Mouse (Mus musculus) cerebellum, adult 9-10 months (tissue): ENCODE measurements around the gene As3mt.
A peak's percentile ranks its signal among the peaks of the same experiment; 100 is the strongest.
"Not testable (repeated sequence)": the region's sequence is repeated elsewhere in the genome, so short reads cannot be mapped to it uniquely, and the experiment has no call there.

Experiments
- DNase-seq: peaks from one replicate; pipeline ENCODE4 v3.0.0; 2022

The As3mt gene

DNA sequence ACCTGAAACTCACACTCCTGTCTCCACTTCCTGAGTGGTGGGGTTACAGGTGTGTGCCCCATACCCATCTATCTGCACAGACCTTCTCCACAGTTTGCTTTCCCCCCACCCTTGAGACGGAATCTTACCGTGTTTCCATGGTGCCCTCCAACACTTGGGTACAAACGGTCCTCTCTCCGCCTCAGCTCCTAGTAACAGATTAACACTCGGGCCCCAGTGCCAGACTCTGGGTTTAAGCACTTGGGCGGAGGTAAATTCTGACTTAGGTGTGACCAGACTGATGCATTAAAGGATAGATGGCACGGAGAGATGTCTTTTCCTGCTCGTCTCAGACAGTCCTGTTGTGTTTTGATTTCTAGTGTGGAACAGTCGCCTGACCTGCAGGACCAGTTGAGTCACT is 6.1 kb upstream of the As3mt start:
- no peak for DNase-seq

GRCm38 (mm10) chr19:46705779-46706495 is 1.3 kb upstream of the As3mt start:
- no peak for DNase-seq

DNA sequence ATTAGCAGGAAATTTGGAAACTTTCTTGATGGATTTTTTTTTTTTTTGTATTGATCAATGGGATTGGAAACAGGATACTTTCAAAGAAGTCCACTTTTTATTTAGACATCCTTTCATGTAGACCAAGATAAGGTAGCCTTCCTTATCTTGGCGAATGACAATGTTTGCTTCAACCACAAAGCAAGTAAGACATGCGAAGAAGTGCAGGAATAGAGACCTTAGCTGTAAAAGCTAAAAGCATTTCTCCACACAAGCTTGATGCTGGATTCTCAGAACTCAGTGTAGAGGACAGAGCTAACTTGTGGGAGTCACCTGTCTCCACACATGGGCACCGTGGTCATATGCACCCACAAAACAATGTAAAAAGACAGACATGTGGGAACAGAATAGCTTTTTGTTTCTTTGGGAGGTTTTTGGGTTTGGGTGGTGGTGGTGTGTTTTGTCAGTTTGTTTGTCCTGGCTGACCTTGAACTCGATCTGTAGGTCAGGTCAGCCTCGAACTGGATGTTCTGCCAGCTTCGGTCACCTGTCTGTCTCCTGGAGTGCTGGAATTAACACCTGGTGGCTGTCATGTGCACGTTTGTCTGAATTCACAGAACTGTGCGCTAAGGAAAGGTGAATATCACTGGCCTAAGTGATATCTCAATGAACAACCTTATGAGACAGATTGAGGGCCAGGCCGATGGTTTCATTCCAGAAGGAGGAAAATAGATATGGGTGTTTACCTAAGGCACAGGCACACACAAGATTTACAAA is 540 bp upstream of the As3mt start:
- DNase-seq = no peak

GRCm38 (mm10) chr19:46710614-46711013 is 3.4 kb downstream of the As3mt start:
- no peak for DNase-seq

DNA sequence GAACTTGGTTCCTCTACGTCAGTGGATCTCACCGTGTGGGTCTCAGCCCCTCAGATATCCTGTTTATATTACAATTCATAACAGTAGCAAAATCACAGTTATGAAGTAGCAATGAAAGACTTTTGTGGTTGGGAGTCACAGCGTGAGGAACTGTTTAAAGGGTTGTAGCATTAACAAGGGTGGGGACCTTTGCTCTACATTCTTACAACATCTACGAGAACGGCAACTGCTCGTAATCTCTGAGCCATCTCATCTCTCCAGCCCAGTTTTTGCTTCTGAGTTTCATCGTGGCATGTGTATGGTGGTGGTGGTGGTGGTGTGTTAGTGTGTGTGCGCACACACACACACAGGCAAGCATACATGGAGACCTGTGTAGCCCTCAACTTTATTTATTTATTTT is 7.0 kb downstream of the As3mt start:
- no peak for DNase-seq

DNA sequence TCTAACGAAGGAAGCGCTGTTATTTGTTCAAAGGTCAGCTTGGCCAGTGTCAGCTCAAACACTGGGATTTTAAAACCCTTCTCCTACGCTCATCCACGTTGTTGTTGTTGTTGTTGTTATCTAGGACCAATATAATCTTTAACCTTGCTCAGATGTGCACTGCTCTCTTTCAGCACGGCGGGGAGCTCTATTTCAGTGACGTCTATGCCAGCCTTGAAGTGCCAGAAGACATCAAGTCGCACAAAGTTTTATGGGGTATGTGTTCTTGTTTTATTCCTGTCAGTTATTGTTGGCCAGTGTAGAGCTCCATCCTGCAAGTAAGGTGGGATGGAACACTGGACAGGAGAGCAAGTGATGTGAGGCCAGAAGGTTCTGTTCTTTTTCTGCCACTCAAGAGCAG is 7.8 kb downstream of the As3mt start:
- no peak for DNase-seq

DNA sequence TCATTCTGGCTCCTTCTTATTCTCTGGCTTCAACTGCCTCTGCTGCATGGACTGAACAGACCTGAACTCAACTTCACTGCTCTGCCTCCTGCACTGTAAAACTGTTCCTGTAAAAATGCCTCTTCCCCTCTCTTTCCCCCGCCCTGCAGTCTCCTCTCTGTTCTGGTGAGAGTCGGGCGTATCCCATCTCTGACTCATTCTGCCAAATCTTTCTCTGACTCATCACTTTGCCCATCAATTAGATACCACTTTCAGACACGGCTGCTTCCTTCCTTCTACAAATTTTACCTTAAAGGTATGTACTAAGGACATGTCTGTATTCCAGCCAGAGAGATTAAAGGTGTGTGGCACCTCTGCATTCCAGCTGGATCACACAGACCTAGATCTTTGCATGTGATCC is 10.9 kb downstream of the As3mt start:
- DNase-seq = no peak

GRCm38 (mm10) chr19:46724411-46724810 is 17.2 kb downstream of the As3mt start:
- no peak for DNase-seq

DNA sequence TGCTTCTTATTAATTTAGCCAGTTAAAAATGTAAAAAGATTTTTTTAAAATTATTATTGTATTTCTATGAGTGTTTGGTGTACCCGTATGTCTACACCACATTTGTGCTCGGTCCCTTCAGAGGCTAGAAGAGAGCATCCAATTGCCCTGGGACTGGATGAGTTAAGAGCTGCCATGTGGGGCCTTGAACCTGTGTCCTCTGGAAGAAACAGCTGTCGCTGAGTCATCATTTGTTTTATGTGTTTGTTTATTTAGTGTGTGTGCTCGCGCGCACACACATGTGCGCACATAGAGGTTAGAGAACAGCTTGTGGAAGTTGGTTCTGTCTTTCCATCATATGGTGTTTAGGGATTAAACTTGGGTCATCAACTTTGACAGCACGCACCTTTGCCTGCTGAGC is 18.9 kb downstream of the As3mt start:
- no peak for DNase-seq

DNA sequence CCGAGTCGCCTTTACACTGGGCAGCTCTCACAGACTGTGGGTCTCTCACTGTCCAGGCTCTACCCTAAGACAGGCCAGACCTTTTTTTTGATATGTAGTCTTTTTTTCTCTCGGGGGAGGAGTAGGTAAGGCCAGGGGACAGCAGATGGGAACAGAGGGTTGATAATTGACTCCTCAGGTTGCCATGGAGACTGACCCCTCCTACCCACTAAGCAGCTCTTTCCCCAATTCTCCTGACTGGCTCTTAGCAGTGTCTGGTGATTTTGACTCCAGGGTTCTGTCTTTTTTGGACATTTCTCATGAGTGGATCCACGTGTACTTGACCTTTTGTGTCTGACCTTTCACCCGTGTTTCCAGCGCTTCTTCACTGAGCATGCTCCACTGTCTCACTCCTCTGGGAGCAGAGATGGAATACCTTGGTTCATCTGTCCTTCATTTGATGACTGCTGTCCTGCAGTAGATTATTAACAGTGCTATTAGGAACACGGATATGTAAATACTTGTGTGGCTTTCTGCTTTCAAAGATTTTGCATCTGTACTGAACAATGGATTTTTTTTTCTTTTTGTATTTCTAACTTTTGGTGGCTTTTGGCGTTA is 20.0 kb downstream of the As3mt start:
- no peak for DNase-seq

DNA sequence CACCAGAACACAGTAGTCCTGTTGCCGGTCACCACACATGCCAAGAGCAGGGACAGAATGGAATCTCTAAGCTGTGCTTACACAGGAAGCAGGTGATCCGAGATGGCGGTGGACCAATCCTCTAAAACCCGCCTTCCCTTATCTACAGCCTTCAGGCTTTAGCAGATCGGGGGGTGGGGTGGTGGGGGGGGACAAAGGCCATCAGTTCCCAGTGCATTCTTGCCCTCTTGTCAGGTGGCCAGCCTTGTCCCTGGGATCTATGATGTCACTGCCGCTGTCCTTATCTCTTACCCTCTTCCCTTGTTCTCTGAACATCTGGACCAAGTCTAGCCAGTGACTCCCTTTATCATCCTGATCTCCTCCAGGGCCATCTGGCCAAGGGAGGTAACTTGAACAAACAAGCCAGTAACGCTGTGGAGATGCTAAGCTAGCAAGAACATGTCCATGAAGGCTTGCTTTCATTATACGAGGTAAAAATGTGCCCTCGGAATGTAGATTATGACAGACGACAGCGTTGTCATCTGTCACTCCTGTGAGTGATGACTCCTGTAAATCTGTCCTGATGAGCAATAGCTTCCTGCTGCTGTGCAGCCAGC is 20.8 kb downstream of the As3mt start:
- DNase-seq = no peak

GRCm38 (mm10) chr19:46728909-46729308 is 21.7 kb downstream of the As3mt start:
- DNase-seq = no peak

DNA sequence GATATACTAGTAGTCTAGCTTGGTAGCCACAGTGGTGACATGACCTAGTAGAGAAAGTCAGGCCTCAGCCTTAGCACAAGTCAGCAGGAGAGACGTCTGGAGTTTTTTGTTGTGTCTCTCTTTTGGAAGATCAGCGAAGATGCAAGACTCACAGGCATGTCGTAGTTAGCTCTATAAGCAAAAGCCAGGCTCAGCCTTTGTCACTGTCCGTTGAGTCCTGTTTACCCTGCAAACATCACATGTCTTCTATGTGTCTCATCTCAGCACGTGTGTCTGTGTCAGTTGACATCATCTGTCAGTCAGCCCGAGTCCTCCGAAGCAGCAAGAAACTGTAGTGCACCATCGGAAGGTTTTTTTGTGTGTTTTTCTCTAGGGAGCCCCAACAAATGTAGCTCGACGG is 24.1 kb downstream of the As3mt start:
- DNase-seq = no peak

DNA sequence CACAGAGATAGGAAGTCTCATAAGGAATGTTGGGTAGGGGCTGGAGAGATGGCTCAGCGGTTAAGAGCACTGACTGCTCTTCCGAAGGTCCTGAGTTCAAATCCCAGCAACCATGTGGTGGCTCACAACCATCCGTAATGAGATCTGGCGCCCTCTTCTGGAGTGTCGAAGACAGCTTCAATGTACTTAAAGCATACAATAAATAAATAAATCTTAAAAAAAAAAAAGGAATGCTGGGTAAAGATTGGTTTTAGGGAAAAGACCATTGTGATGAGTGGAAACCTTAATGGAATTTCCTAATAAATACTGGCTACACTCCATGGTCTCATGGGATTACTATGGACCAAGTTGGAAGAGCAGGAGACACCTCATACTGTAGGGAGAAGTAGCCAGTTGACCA is 25.4 kb downstream of the As3mt start:
- not testable (repeated sequence) for DNase-seq

DNA sequence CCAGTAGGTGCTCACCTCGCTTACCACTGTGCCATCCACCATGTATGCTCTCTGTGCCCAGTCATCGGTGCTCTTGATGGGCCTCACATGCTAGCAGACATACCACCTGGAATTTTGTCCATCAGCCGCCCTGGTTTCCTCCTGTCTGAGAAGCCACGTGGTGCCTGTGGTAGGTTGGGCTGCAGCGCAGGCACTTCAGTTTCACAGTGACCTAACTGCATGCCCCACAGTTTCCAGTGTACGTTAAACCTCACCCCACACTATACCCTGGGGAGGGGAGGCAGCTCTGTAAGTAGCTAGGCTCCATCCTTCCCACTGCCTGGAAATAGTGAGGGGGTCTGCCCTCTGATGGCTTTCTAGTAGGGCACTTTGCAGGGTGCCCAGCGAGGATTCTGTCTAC is 26.4 kb downstream of the As3mt start:
- no peak for DNase-seq

- DNase-seq = no peak
These were observed 28.0 kb downstream of the As3mt start for GRCm38 (mm10) chr19:46735241-46735640.

DNA sequence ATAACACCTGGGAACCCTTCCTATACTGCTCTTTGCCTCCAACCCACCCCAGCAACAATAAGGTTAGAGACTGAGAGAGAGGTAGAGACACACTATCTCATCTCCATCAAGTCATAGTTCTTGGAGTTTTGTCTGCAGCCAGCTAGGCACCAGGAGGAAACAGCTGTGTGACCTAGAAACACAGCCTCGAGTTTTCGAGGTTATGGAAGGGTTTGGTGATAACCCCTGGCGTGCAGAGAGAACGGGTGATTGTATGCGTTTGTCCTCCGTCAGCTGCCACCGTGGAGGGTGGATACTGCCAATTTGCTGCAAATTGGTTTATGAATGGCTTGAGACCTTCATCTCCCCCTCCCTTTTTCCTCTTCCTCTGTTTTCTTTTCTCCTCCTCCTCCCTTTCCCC is 29.8 kb downstream of the As3mt start:
- DNase-seq = no peak

DNA sequence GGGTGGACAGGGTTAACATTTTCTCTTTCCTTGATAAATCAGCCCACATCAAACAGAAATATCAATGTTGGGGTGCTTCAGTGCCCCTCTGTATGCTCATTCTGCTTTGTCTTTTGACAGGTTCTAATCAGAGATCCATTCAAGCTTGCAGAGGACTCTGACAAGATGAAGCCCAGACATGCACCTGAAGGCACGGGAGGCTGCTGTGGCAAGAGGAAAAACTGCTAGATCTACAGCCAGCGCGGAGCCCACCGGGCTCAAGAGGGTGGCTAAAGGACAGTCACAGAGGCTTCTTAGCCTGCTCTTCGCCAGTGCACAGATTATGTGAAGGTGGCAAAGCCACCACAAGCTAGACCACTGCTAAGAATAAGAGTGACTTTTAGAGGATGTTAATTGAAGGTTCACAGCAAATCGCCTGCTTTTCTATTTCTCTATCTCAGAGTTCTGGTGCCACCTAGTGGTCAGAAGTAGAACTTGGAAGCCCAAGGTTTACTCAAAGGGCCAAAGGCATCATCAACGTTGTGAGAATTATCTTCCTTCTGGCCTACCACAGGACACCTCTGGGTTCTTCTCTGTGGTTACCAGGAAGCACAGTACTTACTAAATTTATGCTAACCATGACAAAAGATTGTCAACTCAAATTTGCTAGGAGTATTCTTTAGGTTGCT is 33.2 kb downstream of the As3mt start:
- DNase-seq = peak; percentile 82

GRCm38 (mm10) chr19:46741574-46741973 is 34.3 kb downstream of the As3mt start:
- DNase-seq = no peak

DNA sequence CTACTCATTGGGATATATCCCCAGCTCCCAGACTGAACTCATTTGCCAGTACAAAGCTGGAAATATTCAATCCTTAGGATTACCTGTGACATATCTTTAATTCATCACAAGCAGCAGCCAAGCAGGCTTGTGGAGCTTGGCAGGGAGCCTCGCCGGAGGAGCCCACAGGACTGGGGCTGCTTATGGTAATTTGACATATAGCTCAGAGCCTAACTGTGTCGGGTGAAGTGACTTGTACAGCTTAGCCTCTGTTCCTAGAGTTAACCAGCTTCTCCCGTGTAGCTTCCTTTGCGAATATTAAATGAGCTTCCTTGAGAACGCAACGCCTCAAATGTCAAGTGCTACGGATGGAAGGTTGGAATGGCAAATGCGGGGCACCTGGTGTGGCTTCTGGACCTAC is 37.4 kb downstream of the As3mt start:
- DNase-seq = no peak

DNA sequence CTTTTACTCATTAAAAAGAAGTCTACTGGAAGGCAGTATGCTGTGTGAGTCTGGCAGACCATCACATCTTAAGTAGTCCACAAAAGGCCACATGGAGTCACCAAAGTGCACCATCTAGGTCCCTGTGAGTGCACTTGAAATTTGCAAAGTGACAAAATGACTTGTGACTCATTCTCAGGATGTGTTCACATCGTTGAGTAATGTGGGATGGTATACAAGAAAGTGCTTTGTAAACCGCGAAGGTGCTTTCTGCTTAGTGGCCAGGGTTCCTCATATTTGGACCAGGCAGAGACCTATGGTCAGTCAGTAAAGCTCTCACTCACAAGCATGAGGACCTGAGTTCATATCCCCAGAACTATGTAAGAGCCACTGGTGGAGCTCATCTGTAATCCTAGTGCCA is 40.5 kb downstream of the As3mt start:
- DNase-seq = no peak

DNA sequence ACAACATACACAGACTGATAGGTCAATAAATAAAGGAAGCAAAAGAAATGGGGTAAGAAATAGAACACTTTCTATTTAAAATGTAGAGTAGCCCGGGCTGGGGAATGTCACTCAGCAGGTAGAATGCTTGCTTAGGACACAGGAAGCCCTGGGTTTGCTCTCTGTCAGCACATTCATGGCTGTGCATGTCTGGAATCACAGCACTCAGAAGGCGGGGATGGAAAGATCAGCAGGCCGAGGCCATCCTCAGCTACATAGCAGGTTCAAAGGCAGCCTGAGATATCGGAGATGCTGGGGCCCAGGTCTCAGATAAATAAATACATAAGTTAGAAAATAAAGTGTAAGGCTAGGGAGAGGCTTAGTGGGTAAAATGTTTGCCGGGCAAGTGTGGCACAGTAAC is 45.0 kb downstream of the As3mt start:
- DNase-seq = no peak

DNA sequence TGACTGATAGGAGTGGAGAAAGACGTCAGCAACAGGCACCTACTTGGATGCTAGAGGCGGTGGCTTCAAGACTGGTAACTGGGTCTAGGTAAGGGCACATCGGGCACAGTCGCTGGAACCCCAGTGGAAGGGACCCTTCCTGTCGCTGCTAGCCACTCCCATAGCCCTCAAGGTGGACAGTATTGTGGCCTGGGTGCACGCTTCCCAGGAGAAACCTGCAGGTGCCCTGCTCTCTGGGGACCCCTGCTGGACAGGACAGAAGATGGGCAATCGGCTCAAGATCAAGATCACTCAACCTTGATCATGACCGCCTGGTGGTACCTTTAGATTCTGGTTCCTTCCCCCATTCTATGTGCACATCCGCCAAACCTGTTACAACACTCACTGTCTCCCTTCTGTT is 47.8 kb downstream of the As3mt start:
- no peak for DNase-seq
